In the genomic region with DNA sequence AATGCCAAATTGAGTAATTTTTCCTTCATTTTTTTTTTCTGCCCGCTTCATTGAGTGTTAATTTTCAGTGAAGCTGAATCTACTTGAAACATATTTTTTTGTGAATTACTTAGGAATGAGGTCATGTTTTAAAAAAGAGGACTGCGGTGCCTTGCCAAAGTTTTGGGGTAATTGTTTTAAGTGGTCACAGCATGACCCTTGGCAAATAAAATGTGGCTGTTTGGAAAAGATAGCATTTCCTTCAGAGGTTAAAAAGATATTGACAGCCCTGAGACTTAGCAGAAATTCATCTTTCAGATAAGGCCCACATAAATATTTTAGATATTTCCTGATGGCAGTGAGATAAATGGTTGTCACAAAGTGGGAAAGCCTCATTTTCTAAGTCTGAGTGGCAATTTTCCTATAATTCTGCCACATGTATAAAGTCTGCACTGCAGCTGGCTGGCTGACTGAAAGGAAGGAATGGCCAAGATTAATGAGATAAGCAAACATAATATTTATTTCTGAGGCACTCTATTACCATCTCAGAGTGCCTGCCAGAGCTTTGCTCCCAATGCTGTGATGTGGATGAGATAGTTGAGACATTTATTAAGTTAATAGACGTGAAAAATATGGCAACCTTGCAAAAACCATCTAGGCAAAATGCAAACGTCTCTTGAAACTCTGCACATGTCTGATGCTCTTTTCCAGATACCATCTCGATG, we compare ENCODE assay signal across 17 mouse cellular contexts.
DNase-seq lines count a peak whose midpoint lies in the region; ATAC-seq and TF ChIP-seq lines count a peak whose summit lies in the region.
"Had no signal": no experiment of that assay in that cellular context is flagged by ENCODE, and none has a peak within 500 bp of the region (broad histone marks: within the 10 kb centered on the region; RNA-seq: fewer than 3 reads in every experiment).

No protein-coding gene starts in this region.

- TF ChIP-seq EP300 in lung, postnatal 0 days (IDR thresholded peaks at IDR 0.05) = no peak

- H3K9me3 ChIP-seq in heart, embryonic 10.5 days = no peaks in the 10 kb centered on the region
- no peaks in the 10 kb centered on the region for H3K9me3 ChIP-seq in lung, postnatal 0 days (ENCODE audit: low read length)
- H3K9me3 ChIP-seq: heart, embryonic 15.5 days; hindbrain, embryonic 15.5 days; liver, embryonic 15.5 days; midbrain, embryonic 10.5 days had no signal

- no peak overlapping the region for H3K4me2 ChIP-seq in lung, postnatal 0 days (replicated peaks; ENCODE audit: low read depth, low read length)
- H3K4me2 ChIP-seq: heart, embryonic 15.5 days; hindbrain, embryonic 15.5 days; liver, embryonic 15.5 days had no signal

- H3K27me3 ChIP-seq in heart, embryonic 10.5 days (ENCODE audit: insufficient read depth, poor library complexity, severe bottlenecking) = no peaks in the 10 kb centered on the region
- H3K27me3 ChIP-seq in lung, postnatal 0 days (replicated peaks; ENCODE audit: insufficient read depth, low read length) = no peaks in the 10 kb centered on the region
- H3K27me3 ChIP-seq: CH12.LX; heart, embryonic 15.5 days; hindbrain, embryonic 15.5 days; liver, embryonic 15.5 days had no signal

- 64% methylated on average over 5 of the region's 5 CpGs for WGBS in heart, embryonic 10.5 days
- WGBS in lung, postnatal 0 days = 21% methylated on average over 5 of the region's 5 CpGs

- TF ChIP-seq CTCF in brain, embryonic 14.5 days (IDR thresholded peaks at IDR 0.05; ENCODE audit: borderline replicate concordance, extremely low read depth, insufficient read depth, insufficient read length) = no peak
- TF ChIP-seq CTCF in lung, postnatal 0 days (IDR thresholded peaks at IDR 0.05) = no peak

- DNase-seq in heart, adult 8-10 months (ENCODE audit: low spot score) = peak; percentile 21
- no peak for DNase-seq in heart, embryonic 10.5 days (ENCODE audit: low spot score)
- DNase-seq in kidney, postnatal 14 days = peak; percentile 4
- DNase-seq in kidney, postnatal 25 days = no peak
- DNase-seq in brain, embryonic 14.5 days (ENCODE audit: low read depth) = peak; percentile 11
- peak; percentile 11 for DNase-seq in lung, postnatal 0 days (ENCODE audit: low spot score)
- DNase-seq in adrenal gland, adult (ENCODE audit: inconsistent age in 2 of 2, low spot score in 1 of 2) = no peak
- no peak for DNase-seq in cerebellum, adult 9-10 months
- DNase-seq: cerebellum, adult 18-20 months; right cerebral cortex, adult 18-20 months; thymus, adult 18-20 months had no signal

- TF ChIP-seq POLR2A in brain, embryonic 14.5 days (IDR thresholded peaks at IDR 0.05; ENCODE audit: borderline replicate concordance, extremely low read depth, insufficient read depth, insufficient read length, poor library complexity, severe bottlenecking) = no peak

- H3K4me3 ChIP-seq in heart, embryonic 10.5 days = no peak overlapping the region
- H3K4me3 ChIP-seq in lung, postnatal 0 days (ENCODE audit: low read depth, low read length) = no peak overlapping the region
- H3K4me3 ChIP-seq: erythroblast, embryonic 14.5 days; heart, embryonic 15.5 days; hindbrain, embryonic 15.5 days; liver, embryonic 15.5 days; midbrain, embryonic 10.5 days had no signal

- no peak overlapping the region for H3K9ac ChIP-seq in lung, postnatal 0 days (replicated peaks; ENCODE audit: low read depth)
- H3K9ac ChIP-seq: heart, embryonic 15.5 days; hindbrain, embryonic 15.5 days; liver, embryonic 15.5 days had no signal

- no peak overlapping the region for H3K27ac ChIP-seq in heart, embryonic 10.5 days
- H3K27ac ChIP-seq in lung, postnatal 0 days (ENCODE audit: low read length) = no peak overlapping the region
- H3K27ac ChIP-seq: heart, embryonic 15.5 days; hindbrain, embryonic 15.5 days; liver, embryonic 15.5 days; midbrain, embryonic 10.5 days had no signal

- H3K36me3 ChIP-seq in heart, embryonic 10.5 days = no peaks in the 10 kb centered on the region
- H3K36me3 ChIP-seq in lung, postnatal 0 days (ENCODE audit: insufficient read depth, low read length) = no peaks in the 10 kb centered on the region
- H3K36me3 ChIP-seq: heart, embryonic 15.5 days; hindbrain, embryonic 15.5 days; liver, embryonic 15.5 days; midbrain, embryonic 10.5 days had no signal

- ATAC-seq in lung, postnatal 0 days = no peak

- no peaks in the 10 kb centered on the region for H3K4me1 ChIP-seq in heart, embryonic 10.5 days
- H3K4me1 ChIP-seq in lung, postnatal 0 days (ENCODE audit: insufficient read depth, low read depth, low read length) = no peaks in the 10 kb centered on the region
- H3K4me1 ChIP-seq: heart, embryonic 15.5 days; hindbrain, embryonic 15.5 days; liver, embryonic 15.5 days; midbrain, embryonic 10.5 days had no signal

Comparison
In these comparisons a context has a peak if more than half of its experiments do, and no peak if none do; other contexts are left out.
1. DNase-seq: peak in heart, adult 8-10 months (single experiment), kidney, postnatal 14 days (single experiment), brain, embryonic 14.5 days (single experiment) and lung, postnatal 0 days (single experiment); none in heart, embryonic 10.5 days (single experiment), kidney, postnatal 25 days (0 of 2), adrenal gland, adult (0 of 2) and cerebellum, adult 9-10 months (single experiment).